Mouse (Mus musculus): ENCODE measurements at regions not wholly inside any gene's neighbourhood (a gene's known extent, or its start where the extent isn't known, plus 50 kb on each side); places are given as distances from the start of the nearest gene placed in this dataset.

DNA sequence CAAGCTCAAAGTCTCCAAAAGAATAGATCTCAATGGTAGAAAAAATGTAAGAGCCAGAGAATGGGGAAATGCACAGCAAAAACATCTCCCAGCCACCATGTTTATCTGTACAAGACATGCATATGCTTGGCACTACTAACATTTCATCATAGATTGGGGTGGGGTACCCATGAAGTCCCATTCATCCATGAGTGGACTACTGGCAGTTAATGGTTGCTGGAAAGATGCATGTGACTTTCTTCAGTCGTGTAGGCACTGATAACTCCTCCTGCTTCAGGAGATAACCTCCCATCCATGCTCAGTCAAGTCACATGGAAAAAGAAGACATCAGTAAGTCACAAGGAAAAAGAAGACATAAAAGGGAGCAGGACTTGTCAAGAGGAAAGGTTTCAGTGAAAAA, 65.3 kb downstream of the Lpar4 start:
- intact Hi-C loops (cut with DNase I), result no loop called here

DNA sequence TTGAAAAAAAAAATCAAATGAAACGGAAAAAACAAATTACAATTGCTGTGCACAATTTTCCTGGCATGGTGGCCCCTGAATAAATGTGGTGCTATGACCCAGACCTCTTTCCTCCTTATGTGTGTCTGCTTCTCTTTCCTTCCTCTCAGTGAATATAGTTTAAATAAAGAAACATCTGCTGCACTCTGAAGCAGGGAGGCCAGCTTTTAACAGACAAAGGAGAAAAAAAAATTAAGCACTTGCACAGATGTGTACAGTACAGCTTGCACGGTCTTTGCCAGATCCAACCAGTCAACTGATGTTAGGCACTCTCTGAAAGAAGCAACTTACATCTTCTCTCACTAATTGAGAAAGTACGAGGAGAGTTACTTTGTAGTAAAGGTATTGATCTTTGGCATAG, 66.4 kb downstream of the Lpar4 start:
- DNase-seq (ENCODE audit: extremely low spot score in 1 of 2, low spot score in 2 of 2), result no peak
- intact Hi-C loops (cut with DNase I), result no loop called here
- TF ChIP-seq CTCF (IDR thresholded peaks at IDR 0.05), result no peak
- Histone ChIP-seq H3K4me3 (no peak overlapping the region), H3K27ac (no peak overlapping the region)

More for the DNA sequence above, 65.3 kb downstream of the Lpar4 start:
- Histone ChIP-seq H3K4me3 (no peak overlapping the region), H3K27ac (no peak overlapping the region)
- no peak for TF ChIP-seq CTCF (IDR thresholded peaks at IDR 0.05)
- no peak for DNase-seq (ENCODE audit: extremely low spot score in 1 of 2, low spot score in 2 of 2)

DNA sequence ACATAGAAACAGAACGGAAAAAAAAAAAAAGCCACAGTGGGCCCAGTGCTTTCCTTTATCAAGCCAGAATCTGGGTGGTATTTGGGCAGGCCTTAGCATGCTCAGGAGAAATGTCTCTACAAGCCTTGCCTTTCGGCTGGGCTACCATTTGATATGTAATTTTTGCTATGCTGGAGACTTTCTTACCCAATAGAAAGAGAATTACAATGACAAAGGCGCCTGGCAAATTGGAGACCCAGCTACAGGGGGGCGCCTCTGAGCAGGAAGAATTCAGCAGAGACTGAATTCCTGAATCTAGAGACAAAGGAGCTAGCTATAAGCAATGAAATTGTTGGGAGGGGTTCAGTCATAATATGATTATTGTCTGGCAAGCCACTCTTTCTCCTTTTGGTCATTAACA, 67.4 kb downstream of the Lpar4 start:
- no peak for DNase-seq (ENCODE audit: extremely low spot score in 1 of 2, low spot score in 2 of 2)
- no peak for TF ChIP-seq CTCF (IDR thresholded peaks at IDR 0.05)
- intact Hi-C loops (cut with DNase I), result no loop called here
- no peak overlapping the region for H3K27ac ChIP-seq
- no peak overlapping the region for H3K4me3 ChIP-seq

DNA sequence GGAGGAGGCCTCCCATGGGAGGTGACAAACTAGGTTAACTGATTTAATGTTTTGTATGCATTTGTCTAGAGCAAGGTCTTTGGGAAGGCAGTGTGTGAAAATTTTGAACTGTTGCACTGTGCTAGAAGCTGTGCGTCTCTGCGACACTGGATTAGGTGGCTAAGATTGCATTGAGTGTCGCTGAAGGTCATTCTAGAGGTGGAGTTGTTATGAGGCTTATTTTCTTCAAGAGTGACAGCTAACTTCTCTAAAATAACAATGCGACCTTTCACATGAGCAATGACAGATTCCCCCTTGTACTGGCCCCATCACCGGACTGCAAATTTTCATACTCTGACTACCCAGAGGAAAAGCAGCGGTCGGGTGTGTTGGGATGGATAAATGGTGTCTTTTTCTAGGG, 83.8 kb upstream of the P2ry10 start:
- no peak for DNase-seq (ENCODE audit: extremely low spot score in 1 of 2, low spot score in 2 of 2)
- TF ChIP-seq CTCF (IDR thresholded peaks at IDR 0.05), result no peak
- no peak overlapping the region for H3K27ac ChIP-seq
- no peak overlapping the region for H3K4me3 ChIP-seq
- intact Hi-C loops (cut with DNase I), result no loop called here

DNA sequence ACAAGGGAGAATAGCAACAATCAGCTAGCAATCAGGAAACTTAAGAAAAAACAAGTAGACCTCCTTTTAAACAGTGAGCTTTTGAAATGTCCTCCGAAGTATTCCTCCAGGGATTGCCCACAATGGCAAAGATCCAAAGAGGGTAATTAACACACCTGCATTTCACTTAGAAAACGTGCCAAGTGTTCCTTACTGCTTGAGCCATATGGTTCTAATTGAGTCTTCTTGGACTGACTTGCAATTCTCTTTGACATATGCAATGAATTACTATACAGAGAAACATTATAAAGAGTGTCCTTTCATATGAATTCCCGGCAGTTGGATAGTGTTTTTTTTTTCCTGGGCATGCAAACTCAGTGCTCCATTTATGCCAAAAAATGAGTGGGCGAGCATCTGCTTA, 79.3 kb upstream of the P2ry10 start:
- DNase-seq (ENCODE audit: extremely low spot score in 1 of 2, low spot score in 2 of 2), result no peak
- intact Hi-C loops (cut with DNase I), result no loop called here
- no peak overlapping the region for H3K4me3 ChIP-seq
- TF ChIP-seq CTCF (IDR thresholded peaks at IDR 0.05), result no peak
- no peak overlapping the region for H3K27ac ChIP-seq

DNA sequence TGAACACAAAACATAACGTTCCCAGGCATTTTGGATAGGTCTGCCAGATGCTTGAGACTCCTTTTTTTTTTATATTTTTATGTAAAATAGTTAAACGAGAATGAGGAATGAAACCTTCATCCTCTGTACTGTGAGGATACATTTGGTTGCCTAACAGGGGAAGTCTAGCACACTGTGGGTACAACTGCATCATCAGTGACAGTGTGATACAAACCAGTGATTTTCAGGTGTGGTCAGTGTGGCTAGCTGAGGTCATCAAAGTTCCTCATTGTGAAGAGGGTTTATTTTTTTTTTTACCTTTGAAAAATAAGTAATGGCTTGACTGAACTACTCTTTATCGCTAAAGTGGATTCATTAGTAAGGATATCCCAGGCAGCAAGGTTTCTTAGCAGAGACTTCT, 75.7 kb upstream of the P2ry10 start:
- Histone ChIP-seq H3K4me3 (no peak overlapping the region), H3K27ac (no peak overlapping the region)
- intact Hi-C loops (cut with DNase I), result loop anchor here (10.0 kb wide), 1 partner anchor 152 kb away; no protein-coding TSS in a partner anchor
- TF ChIP-seq CTCF (IDR thresholded peaks at IDR 0.05), result no peak
- no peak for DNase-seq (ENCODE audit: extremely low spot score in 1 of 2, low spot score in 2 of 2)

DNA sequence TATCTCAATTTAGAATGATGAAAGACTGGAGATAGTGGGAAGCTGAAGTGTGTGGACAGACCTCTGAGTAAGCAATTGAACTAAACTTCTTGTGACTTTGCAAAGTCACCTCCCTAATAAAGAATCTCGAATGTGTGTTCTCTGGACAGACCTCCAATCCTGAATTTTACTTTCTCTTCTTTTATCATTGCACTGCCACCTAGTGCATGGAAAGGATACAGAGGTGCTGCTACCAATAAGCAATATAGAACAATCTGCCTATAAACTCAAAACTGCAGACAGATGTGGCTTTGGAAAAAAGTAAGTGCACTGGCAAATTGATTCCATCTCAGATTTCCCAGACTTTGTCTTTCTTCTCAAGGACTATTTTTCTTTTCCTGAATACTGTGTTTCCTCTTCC, 73.0 kb upstream of the P2ry10 start:
- no peak overlapping the region for H3K27ac ChIP-seq
- DNase-seq (ENCODE audit: extremely low spot score in 1 of 2, low spot score in 2 of 2), result no peak
- no peak overlapping the region for H3K4me3 ChIP-seq
- TF ChIP-seq CTCF (IDR thresholded peaks at IDR 0.05), result peak; percentile 50
- intact Hi-C loops (cut with DNase I), result loop anchor here (2.0 to 10.0 kb wide), 2 partner anchors 149 to 221 kb away; no protein-coding TSS in a partner anchor

DNA sequence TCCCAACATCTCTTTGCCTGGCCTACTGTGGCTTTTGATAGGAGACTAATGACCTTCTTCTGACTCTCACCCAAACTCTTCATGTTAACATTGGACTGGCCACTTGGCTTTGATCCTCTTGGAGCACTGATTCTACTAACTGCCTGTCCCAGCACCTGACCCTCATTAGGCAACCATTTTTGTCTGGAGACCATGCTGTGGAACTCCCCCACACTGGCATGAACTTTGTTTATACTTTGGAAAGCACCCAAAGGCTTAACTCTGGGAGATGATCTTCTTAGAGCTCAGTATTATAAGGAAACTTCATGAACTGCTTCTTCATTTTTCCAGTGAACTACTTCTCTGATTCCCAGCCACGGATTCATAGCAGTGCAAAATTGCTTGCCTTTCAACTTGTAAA, 56.6 kb upstream of the P2ry10 start:
- DNase-seq (ENCODE audit: extremely low spot score in 1 of 2, low spot score in 2 of 2), result no peak
- Histone ChIP-seq H3K27ac (no peak overlapping the region), H3K4me3 (no peak overlapping the region)
- no peak for TF ChIP-seq CTCF (IDR thresholded peaks at IDR 0.05)
- intact Hi-C loops (cut with DNase I), result no loop called here

DNA sequence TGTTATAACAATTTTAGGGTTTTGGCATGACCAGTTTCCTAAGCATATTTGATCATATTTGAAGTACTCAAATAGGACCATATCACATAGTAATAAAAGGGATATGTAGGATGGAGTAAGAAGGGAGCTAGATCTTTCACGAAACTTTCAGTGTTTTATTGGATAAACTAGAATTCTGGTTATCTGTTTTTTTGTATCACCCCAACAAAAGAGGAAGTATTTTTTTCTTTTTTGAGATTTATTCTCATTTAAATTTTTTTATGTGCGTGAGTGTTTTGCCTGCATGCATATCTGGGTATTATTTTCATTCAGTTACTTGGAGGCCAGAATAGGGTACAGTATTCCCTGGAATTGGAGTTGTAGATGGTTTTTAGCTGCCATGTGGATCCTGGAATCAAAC, 50.3 kb upstream of the P2ry10 start:
- no peak for TF ChIP-seq CTCF (IDR thresholded peaks at IDR 0.05)
- Histone ChIP-seq H3K4me3 (no peak overlapping the region), H3K27ac (no peak overlapping the region)
- no peak for DNase-seq (ENCODE audit: extremely low spot score in 1 of 2, low spot score in 2 of 2)
- intact Hi-C loops (cut with DNase I), result no loop called here

Measured in left cerebral cortex, adult 2 months (tissue).